Mouse (Mus musculus): ENCODE measurements at regions not wholly inside any gene's neighbourhood (a gene's known extent, or its start where the extent isn't known, plus 50 kb on each side); places are given as distances from the start of the nearest gene placed in this dataset.

DNA sequence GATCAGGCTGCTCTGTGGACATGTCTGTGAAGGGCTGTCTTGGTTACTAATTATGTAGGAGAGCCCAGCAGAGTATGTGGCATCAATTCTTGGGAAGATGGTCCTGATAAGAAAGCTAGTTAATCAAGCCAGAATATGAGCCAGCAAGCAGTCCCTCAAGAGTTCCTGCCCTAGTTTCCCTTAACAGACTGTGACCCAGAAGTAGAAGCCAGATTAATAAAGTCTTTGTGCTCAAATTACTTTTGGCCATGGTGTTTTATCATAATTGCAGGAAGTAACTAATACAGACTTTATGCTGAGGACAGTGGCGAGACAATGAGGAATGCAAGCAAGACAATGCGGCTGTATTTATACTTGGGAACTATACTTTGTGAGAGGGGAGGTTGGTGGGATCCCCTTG is 211.3 kb upstream of the Gm26657 start:
- Histone ChIP-seq H3K4me1 (replicated peaks) (no peaks in the 10 kb centered on the region), H3K4me2 (no peak overlapping the region), H3K9me3 (no peaks in the 10 kb centered on the region), H3K36me3 (no peaks in the 10 kb centered on the region), H3K27ac (no peak overlapping the region), H3K9ac (no peak overlapping the region), H3K27me3 (no peaks in the 10 kb centered on the region), H3K4me3 (no peak overlapping the region)
- no peak for ATAC-seq (ENCODE audit: low FRiP score)
- 89% methylated on average over 2 of the region's 2 CpGs for WGBS

DNA sequence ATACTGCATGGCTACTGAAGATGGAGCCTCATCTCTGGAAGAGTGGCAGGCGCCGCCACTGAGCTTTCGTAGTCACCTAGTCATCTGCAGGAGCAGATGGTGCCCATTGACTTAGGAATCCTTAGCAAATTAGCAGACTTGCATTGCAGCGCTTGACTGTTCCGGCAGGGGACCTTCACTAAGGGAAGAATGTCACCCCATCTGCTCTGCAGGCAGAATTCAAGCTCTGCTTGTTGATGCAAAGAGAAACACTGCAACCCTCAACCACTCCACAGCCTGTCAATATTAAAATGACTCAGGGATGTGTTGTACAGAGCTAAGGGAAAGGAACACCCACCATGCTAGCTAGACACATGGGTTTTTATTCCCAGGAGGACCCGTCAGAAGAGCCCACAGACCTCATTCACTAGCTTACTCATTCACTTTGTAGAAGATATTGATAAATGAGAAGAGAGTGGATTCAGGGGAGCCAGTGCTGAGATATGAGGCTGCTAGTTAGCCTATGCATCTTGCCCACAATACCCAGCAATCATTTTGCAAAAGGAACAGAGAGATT is 215.4 kb upstream of the Gm26657 start:
- ATAC-seq (ENCODE audit: low FRiP score), result no peak
- Histone ChIP-seq H3K4me3 (no peak overlapping the region), H3K4me1 (replicated peaks) (no peaks in the 10 kb centered on the region), H3K9me3 (no peaks in the 10 kb centered on the region), H3K4me2 (no peak overlapping the region), H3K9ac (no peak overlapping the region), H3K27me3 (no peaks in the 10 kb centered on the region), H3K27ac (no peak overlapping the region), H3K36me3 (no peaks in the 10 kb centered on the region)
- 83% methylated on average over 6 of the region's 6 CpGs for WGBS

GRCm38 (mm10) chr4:56507770-56508169 is 232.1 kb upstream of the Gm26657 start:
- 93% methylated on average over 4 of the region's 4 CpGs for WGBS
- no peak for ATAC-seq (ENCODE audit: low FRiP score)

DNA sequence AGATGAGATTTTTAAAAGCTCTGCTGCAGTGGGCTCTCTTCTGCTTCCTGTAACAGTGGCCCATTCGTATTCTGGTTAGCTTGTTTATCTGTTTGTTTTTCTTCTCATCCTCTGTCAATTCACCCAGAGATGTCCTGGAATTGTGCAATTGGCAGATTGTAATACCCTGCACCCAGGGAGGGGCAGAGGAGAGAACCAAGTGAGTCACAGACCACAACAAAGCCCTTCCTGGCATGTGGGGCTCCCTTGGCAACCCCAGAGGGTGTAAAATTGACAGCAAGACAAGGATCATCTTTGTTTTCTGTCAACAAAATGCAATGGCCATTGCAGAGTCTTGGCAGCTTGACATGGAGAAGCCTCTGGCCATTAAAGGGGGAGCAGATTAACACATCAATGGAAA is 233.1 kb upstream of the Gm26657 start:
- no peak overlapping the region for H3K4me2 ChIP-seq
- no peaks in the 10 kb centered on the region for H3K9me3 ChIP-seq
- H3K9ac ChIP-seq, result no peak overlapping the region
- no peaks in the 10 kb centered on the region for H3K4me1 ChIP-seq (replicated peaks)
- H3K4me3 ChIP-seq, result no peak overlapping the region
- no peaks in the 10 kb centered on the region for H3K27me3 ChIP-seq
- no peak overlapping the region for H3K27ac ChIP-seq
- WGBS, result 75% methylated on average over 1 of the region's 1 CpGs
- ATAC-seq (ENCODE audit: low FRiP score), result no peak
- no peaks in the 10 kb centered on the region for H3K36me3 ChIP-seq

More at GRCm38 (mm10) chr4:56507770-56508169, 232.1 kb upstream of the Gm26657 start:
- Histone ChIP-seq H3K4me2 (no peak overlapping the region), H3K9me3 (no peaks in the 10 kb centered on the region), H3K4me1 (replicated peaks) (no peaks in the 10 kb centered on the region), H3K27ac (no peak overlapping the region), H3K4me3 (no peak overlapping the region), H3K27me3 (no peaks in the 10 kb centered on the region), H3K36me3 (no peaks in the 10 kb centered on the region), H3K9ac (no peak overlapping the region)

GRCm38 (mm10) chr4:56506067-56506466 is 233.8 kb upstream of the Gm26657 start:
- H3K27me3 ChIP-seq, result no peaks in the 10 kb centered on the region
- H3K4me3 ChIP-seq, result no peak overlapping the region
- H3K36me3 ChIP-seq, result no peaks in the 10 kb centered on the region
- no peak overlapping the region for H3K9ac ChIP-seq
- no peak overlapping the region for H3K4me2 ChIP-seq
- 64% methylated on average over 1 of the region's 1 CpGs for WGBS
- H3K9me3 ChIP-seq, result no peaks in the 10 kb centered on the region
- H3K27ac ChIP-seq, result no peak overlapping the region
- no peak for ATAC-seq (ENCODE audit: low FRiP score)
- H3K4me1 ChIP-seq (replicated peaks), result no peaks in the 10 kb centered on the region

DNA sequence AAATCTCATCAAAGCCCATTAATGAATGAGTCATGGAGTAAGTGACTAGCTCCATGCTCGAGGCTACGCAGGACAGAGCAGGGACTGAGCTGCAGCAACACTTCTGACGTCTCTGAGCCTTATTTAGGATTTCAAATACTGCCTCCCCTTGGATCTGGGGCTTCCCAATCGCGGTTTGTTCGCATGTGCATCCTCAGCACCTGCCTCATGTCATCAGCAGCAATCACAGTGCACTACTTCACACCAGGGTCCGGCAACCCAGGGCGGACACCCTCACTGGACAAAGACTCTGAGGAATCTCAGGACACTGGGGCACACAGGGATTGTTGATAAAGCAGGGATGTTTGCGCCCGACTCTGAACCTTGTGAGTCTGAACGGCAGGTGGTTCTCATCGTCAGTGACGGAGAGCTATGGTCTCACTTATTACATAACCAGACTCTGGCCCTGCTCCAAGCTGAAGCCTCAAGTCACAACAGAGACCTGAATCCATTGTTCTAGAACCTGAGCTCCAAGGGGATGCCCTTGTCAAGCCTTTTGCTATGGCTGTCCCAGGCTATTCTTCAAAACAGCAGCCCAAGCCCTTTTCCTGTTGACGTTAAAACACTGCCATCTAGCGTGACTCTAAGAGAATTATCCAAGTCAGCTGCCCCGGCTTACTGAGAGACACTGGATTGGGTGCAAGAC is 247.2 kb upstream of the Gm26657 start:
- H3K4me3 ChIP-seq, result no peak overlapping the region
- no peaks in the 10 kb centered on the region for H3K27me3 ChIP-seq
- H3K36me3 ChIP-seq, result no peaks in the 10 kb centered on the region
- H3K4me1 ChIP-seq (replicated peaks), result peaks cover 7% of the 10 kb centered on the region
- no peaks in the 10 kb centered on the region for H3K9me3 ChIP-seq
- WGBS, result 38% methylated on average over 16 of the region's 16 CpGs
- peak; percentile 86 for ATAC-seq (ENCODE audit: low FRiP score)
- H3K9ac ChIP-seq, result 0 out of 2 replicates have a peak overlapping the region, but pooled peaks have one; percentile 24
- peak overlapping the region; percentile 35 for H3K4me2 ChIP-seq
- H3K27ac ChIP-seq, result no peak overlapping the region

DNA sequence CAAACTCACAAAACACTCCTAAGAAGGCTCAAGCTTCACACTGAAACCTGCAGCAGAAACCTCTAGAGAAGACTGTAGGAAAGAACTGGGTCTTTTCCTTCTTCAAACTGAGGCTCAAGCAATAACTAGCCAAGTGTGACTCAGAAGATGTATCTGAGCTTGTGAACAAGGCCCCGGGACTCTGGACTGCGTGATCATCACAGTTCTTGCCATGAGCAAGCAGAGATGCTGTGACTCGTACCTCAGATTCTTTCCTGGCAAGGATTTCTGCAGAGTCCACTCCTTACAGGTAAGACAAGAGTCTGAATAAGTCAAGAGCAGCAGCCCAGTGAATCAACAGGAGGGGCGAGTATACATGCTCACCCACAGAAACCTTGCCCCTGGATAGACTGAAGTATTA is 250.5 kb upstream of the Gm26657 start:
- ATAC-seq (ENCODE audit: low FRiP score), result no peak
- no peak overlapping the region for H3K9ac ChIP-seq
- WGBS, result 90% methylated on average over 4 of the region's 4 CpGs
- H3K9me3 ChIP-seq, result no peaks in the 10 kb centered on the region
- no peaks in the 10 kb centered on the region for H3K27me3 ChIP-seq
- H3K36me3 ChIP-seq, result no peaks in the 10 kb centered on the region
- peaks cover 7% of the 10 kb centered on the region for H3K4me1 ChIP-seq (replicated peaks)
- no peak overlapping the region for H3K27ac ChIP-seq
- no peak overlapping the region for H3K4me3 ChIP-seq
- no peak overlapping the region for H3K4me2 ChIP-seq

- Histone ChIP-seq H3K9me3 (no peaks in the 10 kb centered on the region), H3K4me2 (no peak overlapping the region), H3K27ac (no peak overlapping the region), H3K4me3 (no peak overlapping the region), H3K27me3 (no peaks in the 10 kb centered on the region), H3K4me1 (replicated peaks) (no peaks in the 10 kb centered on the region), H3K9ac (no peak overlapping the region), H3K36me3 (no peaks in the 10 kb centered on the region)
- no peak for ATAC-seq (ENCODE audit: low FRiP score)
- 94% methylated on average over 8 of the region's 8 CpGs for WGBS
Measured at GRCm38 (mm10) chr4:56483708-56484107, 256.2 kb upstream of the Gm26657 start.

GRCm38 (mm10) chr4:56456788-56457187 is 283.1 kb upstream of the Gm26657 start:
- WGBS, result 94% methylated on average over 4 of the region's 4 CpGs

GRCm38 (mm10) chr4:56421575-56421974 is 318.3 kb upstream of the Gm26657 start:
- H3K27ac ChIP-seq, result no peak overlapping the region
- no peaks in the 10 kb centered on the region for H3K36me3 ChIP-seq
- no peak overlapping the region for H3K4me2 ChIP-seq
- H3K27me3 ChIP-seq, result no peaks in the 10 kb centered on the region
- WGBS, result 86% methylated on average over 8 of the region's 8 CpGs
- H3K9ac ChIP-seq, result no peak overlapping the region
- H3K9me3 ChIP-seq, result no peaks in the 10 kb centered on the region
- no peak overlapping the region for H3K4me3 ChIP-seq
- H3K4me1 ChIP-seq (replicated peaks), result no peaks in the 10 kb centered on the region
- ATAC-seq (ENCODE audit: low FRiP score), result no peak

More at GRCm38 (mm10) chr4:56456788-56457187, 283.1 kb upstream of the Gm26657 start:
- ATAC-seq (ENCODE audit: low FRiP score), result no peak
- H3K9me3 ChIP-seq, result no peaks in the 10 kb centered on the region
- H3K4me1 ChIP-seq (replicated peaks), result no peaks in the 10 kb centered on the region
- no peaks in the 10 kb centered on the region for H3K27me3 ChIP-seq
- H3K4me2 ChIP-seq, result no peak overlapping the region
- no peak overlapping the region for H3K9ac ChIP-seq
- no peaks in the 10 kb centered on the region for H3K36me3 ChIP-seq
- no peak overlapping the region for H3K4me3 ChIP-seq
- H3K27ac ChIP-seq, result no peak overlapping the region

DNA sequence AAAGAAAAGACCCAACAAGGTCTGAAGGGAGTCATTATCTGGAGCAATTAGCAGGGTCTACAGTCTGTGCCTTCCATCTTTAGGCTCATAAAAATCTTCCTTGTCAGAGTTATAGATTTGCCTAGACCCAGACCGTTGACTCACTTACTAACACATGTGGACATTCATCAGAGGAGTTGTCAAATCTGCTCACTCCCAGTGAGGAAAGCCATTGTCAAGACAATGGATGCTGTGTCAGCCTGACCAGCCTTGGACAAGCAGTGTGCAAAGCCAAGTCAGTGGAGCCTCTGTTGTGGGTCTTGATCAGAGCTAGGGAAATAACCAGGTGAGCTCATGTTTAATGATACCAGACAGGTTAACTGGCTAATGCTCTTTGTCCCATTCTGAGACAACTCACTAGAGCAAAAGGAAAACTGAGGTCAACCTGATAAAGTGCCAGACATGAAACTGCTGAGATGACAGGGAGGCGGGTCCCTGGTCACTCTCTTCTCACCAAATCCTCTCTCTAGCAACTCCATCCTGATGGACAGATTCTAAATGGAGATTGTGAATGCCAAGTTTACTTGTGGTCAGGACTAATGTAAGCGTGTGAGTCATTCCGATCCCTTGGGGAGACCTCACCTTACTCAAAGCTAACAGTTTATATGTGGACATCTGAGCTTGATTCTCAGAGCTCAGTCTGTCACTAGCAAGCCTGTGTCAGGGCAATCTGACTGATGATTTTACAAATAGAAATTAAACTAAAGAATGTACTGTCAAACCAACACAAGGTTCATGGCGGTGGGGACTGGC is 320.6 kb upstream of the Gm26657 start:
- no peak for ATAC-seq (ENCODE audit: low FRiP score)
- no peaks in the 10 kb centered on the region for H3K4me1 ChIP-seq (replicated peaks)
- WGBS, result 84% methylated on average over 5 of the region's 5 CpGs

DNA sequence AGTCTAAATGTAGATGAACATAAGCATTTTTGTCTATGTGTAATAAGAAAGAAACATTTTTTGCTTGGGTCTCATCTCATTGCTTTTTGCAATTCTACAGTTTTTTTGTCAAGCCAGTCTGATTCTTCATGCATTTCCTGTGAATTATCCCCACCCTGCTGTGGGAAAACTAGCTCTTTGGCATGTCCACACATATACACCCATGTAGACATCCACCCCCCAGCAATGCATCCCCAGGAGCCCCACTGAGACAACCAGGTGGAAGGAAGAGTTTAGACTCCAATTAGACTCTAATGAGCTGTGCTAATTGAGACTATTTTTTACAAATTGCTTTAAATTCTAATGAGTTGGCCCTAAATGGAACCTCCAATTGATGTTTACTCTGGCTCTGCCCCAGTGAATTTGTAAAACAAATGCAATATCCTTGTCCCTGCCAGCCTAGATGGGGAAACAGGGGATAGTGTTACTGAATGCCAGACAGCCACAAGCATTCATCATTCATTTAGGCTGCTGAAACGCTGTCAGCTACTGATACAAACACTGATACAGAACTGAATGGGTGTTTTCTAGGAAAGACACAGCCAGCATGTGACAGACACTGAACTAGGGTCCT is 328.7 kb upstream of the Gm26657 start:
- no peaks in the 10 kb centered on the region for H3K36me3 ChIP-seq
- H3K4me3 ChIP-seq, result no peak overlapping the region
- H3K9me3 ChIP-seq, result no peaks in the 10 kb centered on the region
- 35% methylated on average over 1 of the region's 1 CpGs for WGBS
- H3K4me2 ChIP-seq, result no peak overlapping the region
- no peaks in the 10 kb centered on the region for H3K27me3 ChIP-seq
- H3K4me1 ChIP-seq (replicated peaks), result 0 out of 2 replicates have a peak, but pooled peaks cover 5% of the 10 kb centered on the region
- peak; percentile 79 for ATAC-seq (ENCODE audit: low FRiP score)
- H3K27ac ChIP-seq, result no peak overlapping the region
- no peak overlapping the region for H3K9ac ChIP-seq

More for the DNA sequence above, 320.6 kb upstream of the Gm26657 start:
- Histone ChIP-seq H3K27ac (no peak overlapping the region), H3K9ac (no peak overlapping the region), H3K27me3 (no peaks in the 10 kb centered on the region), H3K9me3 (no peaks in the 10 kb centered on the region), H3K36me3 (no peaks in the 10 kb centered on the region), H3K4me3 (no peak overlapping the region), H3K4me2 (no peak overlapping the region)

Data from hindbrain, embryonic 13.5 days (tissue).